Mouse (Mus musculus): ENCODE measurements around the gene Specc1.

GRCm38 (mm10) chr11:62146661-62147060 is 190.1 kb downstream of the Specc1 start:
- TF ChIP-seq USF1 (IDR thresholded peaks at IDR 0.05; ENCODE audit: low read depth) (no peak), POLR2A (IDR thresholded peaks at IDR 0.05; ENCODE audit: insufficient read length, low read depth) (no peak), MYOD1 (IDR thresholded peaks at IDR 0.05; ENCODE audit: control insufficient read depth in 1 of 3, insufficient read length in 2 of 3, low read depth in 2 of 3) (no peak), POLR2AphosphoS2 (IDR thresholded peaks at IDR 0.05; ENCODE audit: insufficient read length, low read depth) (no peak), MYOG (IDR thresholded peaks at IDR 0.05; ENCODE audit: control insufficient read depth in 1 of 3, insufficient read depth in 1 of 3, insufficient read length in 2 of 3, low read depth in 2 of 3) (no peak), MAX (IDR thresholded peaks at IDR 0.05; ENCODE audit: low read depth) (no peak), TCF3 (IDR thresholded peaks at IDR 0.05; ENCODE audit: insufficient read length, low read depth) (no peak), CEBPB (IDR thresholded peaks at IDR 0.05; ENCODE audit: insufficient read depth, poor library complexity, severe bottlenecking) (no peak), TCF12 (IDR thresholded peaks at IDR 0.05; ENCODE audit: insufficient read depth, poor library complexity, severe bottlenecking) (no peak), E2F4 (IDR thresholded peaks at IDR 0.05; ENCODE audit: insufficient read depth) (no peak), SRF (IDR thresholded peaks at IDR 0.05; ENCODE audit: control insufficient read depth, insufficient read length, low read depth) (no peak), REST (IDR thresholded peaks at IDR 0.05; ENCODE audit: insufficient read depth, insufficient read length) (no peak)

Data from myocyte (in vitro differentiated cells).